Mouse (Mus musculus): ENCODE measurements around the gene Vav3. TPM values are rescaled to one million over a fixed set of nuclear protein-coding genes. Genes with fewer than 3 reads are reported as not detected.

Gene Vav3
- polyA plus RNA-seq, 1 experiment from 2014 or later, result 12.9 TPM

GRCm38 (mm10) chr3:109378278-109378677, 37.8 kb downstream of the Vav3 start:
- Histone ChIP-seq H3K9me3 (replicated peaks; ENCODE audit: control insufficient read depth, low read length) (no peaks in the 10 kb centered on the region), H3K27me3 (ENCODE audit: control insufficient read depth, insufficient read depth, low read length) (no peaks in the 10 kb centered on the region), H3K4me2 (peak overlapping the region; percentile 10), H3K36me3 (ENCODE audit: control insufficient read depth, insufficient read depth, low read length) (no peaks in the 10 kb centered on the region), H3K27ac (ENCODE audit: low read depth, low read length) (peak overlapping the region; percentile 58), H3K4me3 (ENCODE audit: low read depth, low read length) (no peak overlapping the region), H3K4me1 (ENCODE audit: control insufficient read depth, insufficient read depth, low read length) (no peaks in the 10 kb centered on the region), H3K9ac (ENCODE audit: low read depth, low read length) (no peak overlapping the region)
- no peak for ATAC-seq (replicated peaks; ENCODE audit: insufficient number of reproducible peaks, low FRiP score, low TSS enrichment)
- 67% methylated on average over 4 of the region's 4 CpGs for WGBS (ENCODE audit: insufficient replicate concordance)

- Histone ChIP-seq H3K4me3 (ENCODE audit: low read depth, low read length) (no peak overlapping the region), H3K4me1 (ENCODE audit: control insufficient read depth, insufficient read depth, low read length) (no peaks in the 10 kb centered on the region), H3K36me3 (ENCODE audit: control insufficient read depth, insufficient read depth, low read length) (no peaks in the 10 kb centered on the region), H3K9me3 (replicated peaks; ENCODE audit: control insufficient read depth, low read length) (no peaks in the 10 kb centered on the region), H3K4me2 (peak overlapping the region; percentile 10), H3K9ac (ENCODE audit: low read depth, low read length) (no peak overlapping the region), H3K27me3 (ENCODE audit: control insufficient read depth, insufficient read depth, low read length) (no peaks in the 10 kb centered on the region), H3K27ac (ENCODE audit: low read depth, low read length) (peak overlapping the region; percentile 58)
- WGBS (ENCODE audit: insufficient replicate concordance), result 55% methylated on average over 6 of the region's 6 CpGs
- peak; percentile 91 for ATAC-seq (replicated peaks; ENCODE audit: insufficient number of reproducible peaks, low FRiP score, low TSS enrichment)
These were observed 38.2 kb downstream of the Vav3 start for GRCm38 (mm10) chr3:109378684-109379083.

GRCm38 (mm10) chr3:109388730-109389129, 48.3 kb downstream of the Vav3 start:
- H3K4me2 ChIP-seq, result no peak overlapping the region
- H3K4me3 ChIP-seq (ENCODE audit: low read depth, low read length), result no peak overlapping the region
- WGBS (ENCODE audit: insufficient replicate concordance), result 83% methylated on average over 10 of the region's 10 CpGs
- H3K4me1 ChIP-seq (ENCODE audit: control insufficient read depth, insufficient read depth, low read length), result no peaks in the 10 kb centered on the region
- no peak overlapping the region for H3K27ac ChIP-seq (ENCODE audit: low read depth, low read length)
- no peaks in the 10 kb centered on the region for H3K9me3 ChIP-seq (replicated peaks; ENCODE audit: control insufficient read depth, low read length)
- no peak overlapping the region for H3K9ac ChIP-seq (ENCODE audit: low read depth, low read length)
- no peak for ATAC-seq (replicated peaks; ENCODE audit: insufficient number of reproducible peaks, low FRiP score, low TSS enrichment)
- H3K36me3 ChIP-seq (ENCODE audit: control insufficient read depth, insufficient read depth, low read length), result no peaks in the 10 kb centered on the region
- H3K27me3 ChIP-seq (ENCODE audit: control insufficient read depth, insufficient read depth, low read length), result no peaks in the 10 kb centered on the region

- no peak for ATAC-seq (replicated peaks; ENCODE audit: insufficient number of reproducible peaks, low FRiP score, low TSS enrichment)
- H3K36me3 ChIP-seq (ENCODE audit: control insufficient read depth, insufficient read depth, low read length), result no peaks in the 10 kb centered on the region
- H3K27me3 ChIP-seq (ENCODE audit: control insufficient read depth, insufficient read depth, low read length), result no peaks in the 10 kb centered on the region
- no peak overlapping the region for H3K27ac ChIP-seq (ENCODE audit: low read depth, low read length)
- H3K4me2 ChIP-seq, result no peak overlapping the region
- no peak overlapping the region for H3K9ac ChIP-seq (ENCODE audit: low read depth, low read length)
- no peaks in the 10 kb centered on the region for H3K9me3 ChIP-seq (replicated peaks; ENCODE audit: control insufficient read depth, low read length)
- H3K4me3 ChIP-seq (ENCODE audit: low read depth, low read length), result no peak overlapping the region
- H3K4me1 ChIP-seq (ENCODE audit: control insufficient read depth, insufficient read depth, low read length), result no peaks in the 10 kb centered on the region
- WGBS (ENCODE audit: insufficient replicate concordance), result 92% methylated on average over 5 of the region's 5 CpGs
These were observed 61.1 kb downstream of the Vav3 start for GRCm38 (mm10) chr3:109401527-109401926.

- H3K27me3 ChIP-seq (ENCODE audit: control insufficient read depth, insufficient read depth, low read length), result no peaks in the 10 kb centered on the region
- H3K9ac ChIP-seq (ENCODE audit: low read depth, low read length), result no peak overlapping the region
These were observed 70.8 kb downstream of the Vav3 start for GRCm38 (mm10) chr3:109411294-109411693.

GRCm38 (mm10) chr3:109420403-109420802, 80.0 kb downstream of the Vav3 start:
- H3K36me3 ChIP-seq (ENCODE audit: control insufficient read depth, insufficient read depth, low read length), result no peaks in the 10 kb centered on the region
- H3K27ac ChIP-seq (ENCODE audit: low read depth, low read length), result no peak overlapping the region
- no peaks in the 10 kb centered on the region for H3K9me3 ChIP-seq (replicated peaks; ENCODE audit: control insufficient read depth, low read length)
- H3K4me2 ChIP-seq, result no peak overlapping the region
- no peak for ATAC-seq (replicated peaks; ENCODE audit: insufficient number of reproducible peaks, low FRiP score, low TSS enrichment)
- no peak overlapping the region for H3K9ac ChIP-seq (ENCODE audit: low read depth, low read length)
- WGBS (ENCODE audit: insufficient replicate concordance), result 72% methylated on average over 3 of the region's 3 CpGs
- no peak overlapping the region for H3K4me3 ChIP-seq (ENCODE audit: low read depth, low read length)
- no peaks in the 10 kb centered on the region for H3K27me3 ChIP-seq (ENCODE audit: control insufficient read depth, insufficient read depth, low read length)
- H3K4me1 ChIP-seq (ENCODE audit: control insufficient read depth, insufficient read depth, low read length), result no peaks in the 10 kb centered on the region

More at GRCm38 (mm10) chr3:109411294-109411693, 70.8 kb downstream of the Vav3 start:
- 85% methylated on average over 3 of the region's 3 CpGs for WGBS (ENCODE audit: insufficient replicate concordance)
- H3K27ac ChIP-seq (ENCODE audit: low read depth, low read length), result no peak overlapping the region
- no peaks in the 10 kb centered on the region for H3K9me3 ChIP-seq (replicated peaks; ENCODE audit: control insufficient read depth, low read length)
- H3K4me1 ChIP-seq (ENCODE audit: control insufficient read depth, insufficient read depth, low read length), result no peaks in the 10 kb centered on the region
- no peak overlapping the region for H3K4me3 ChIP-seq (ENCODE audit: low read depth, low read length)
- no peaks in the 10 kb centered on the region for H3K36me3 ChIP-seq (ENCODE audit: control insufficient read depth, insufficient read depth, low read length)
- ATAC-seq (replicated peaks; ENCODE audit: insufficient number of reproducible peaks, low FRiP score, low TSS enrichment), result no peak
- no peak overlapping the region for H3K4me2 ChIP-seq

- WGBS (ENCODE audit: insufficient replicate concordance), result 54% methylated on average over 3 of the region's 3 CpGs
- no peaks in the 10 kb centered on the region for H3K9me3 ChIP-seq (replicated peaks; ENCODE audit: control insufficient read depth, low read length)
- no peak overlapping the region for H3K4me2 ChIP-seq
- H3K27ac ChIP-seq (ENCODE audit: low read depth, low read length), result no peak overlapping the region
- no peak overlapping the region for H3K9ac ChIP-seq (ENCODE audit: low read depth, low read length)
- no peaks in the 10 kb centered on the region for H3K36me3 ChIP-seq (ENCODE audit: control insufficient read depth, insufficient read depth, low read length)
- no peaks in the 10 kb centered on the region for H3K27me3 ChIP-seq (ENCODE audit: control insufficient read depth, insufficient read depth, low read length)
- ATAC-seq (replicated peaks; ENCODE audit: insufficient number of reproducible peaks, low FRiP score, low TSS enrichment), result no peak
- no peak overlapping the region for H3K4me3 ChIP-seq (ENCODE audit: low read depth, low read length)
- H3K4me1 ChIP-seq (ENCODE audit: control insufficient read depth, insufficient read depth, low read length), result no peaks in the 10 kb centered on the region
These were observed 80.6 kb downstream of the Vav3 start for GRCm38 (mm10) chr3:109421019-109421418.

GRCm38 (mm10) chr3:109423440-109424079, 83.1 kb downstream of the Vav3 start:
- no peak overlapping the region for H3K4me3 ChIP-seq (ENCODE audit: low read depth, low read length)
- H3K9me3 ChIP-seq (replicated peaks; ENCODE audit: control insufficient read depth, low read length), result no peaks in the 10 kb centered on the region
- WGBS (ENCODE audit: insufficient replicate concordance), result 86% methylated on average over 5 of the region's 5 CpGs
- no peaks in the 10 kb centered on the region for H3K27me3 ChIP-seq (ENCODE audit: control insufficient read depth, insufficient read depth, low read length)
- H3K9ac ChIP-seq (ENCODE audit: low read depth, low read length), result no peak overlapping the region
- H3K27ac ChIP-seq (ENCODE audit: low read depth, low read length), result no peak overlapping the region
- H3K4me2 ChIP-seq, result no peak overlapping the region
- no peaks in the 10 kb centered on the region for H3K4me1 ChIP-seq (ENCODE audit: control insufficient read depth, insufficient read depth, low read length)
- no peaks in the 10 kb centered on the region for H3K36me3 ChIP-seq (ENCODE audit: control insufficient read depth, insufficient read depth, low read length)
- no peak for ATAC-seq (replicated peaks; ENCODE audit: insufficient number of reproducible peaks, low FRiP score, low TSS enrichment)

- no peak for ATAC-seq (replicated peaks; ENCODE audit: insufficient number of reproducible peaks, low FRiP score, low TSS enrichment)
- no peaks in the 10 kb centered on the region for H3K4me1 ChIP-seq (ENCODE audit: control insufficient read depth, insufficient read depth, low read length)
- no peak overlapping the region for H3K4me3 ChIP-seq (ENCODE audit: low read depth, low read length)
- H3K36me3 ChIP-seq (ENCODE audit: control insufficient read depth, insufficient read depth, low read length), result no peaks in the 10 kb centered on the region
- no peaks in the 10 kb centered on the region for H3K9me3 ChIP-seq (replicated peaks; ENCODE audit: control insufficient read depth, low read length)
- 79% methylated on average over 1 of the region's 1 CpGs for WGBS (ENCODE audit: insufficient replicate concordance)
- H3K4me2 ChIP-seq, result no peak overlapping the region
- no peak overlapping the region for H3K9ac ChIP-seq (ENCODE audit: low read depth, low read length)
- H3K27ac ChIP-seq (ENCODE audit: low read depth, low read length), result no peak overlapping the region
- H3K27me3 ChIP-seq (ENCODE audit: control insufficient read depth, insufficient read depth, low read length), result no peaks in the 10 kb centered on the region
These were observed 90.8 kb downstream of the Vav3 start for GRCm38 (mm10) chr3:109431285-109431684.
